Mouse (Mus musculus): ENCODE results near the gene Itih1.

- TF ChIP-seq CTCF (IDR thresholded peaks at IDR 0.05; ENCODE audit: low read depth) (no peak), EP300 (IDR thresholded peaks at IDR 0.05; ENCODE audit: low read depth) (no peak)
Measured at GRCm38 (mm10) chr14:30976222-30976621, 33.1 kb upstream of the Itih1 start.

Data from liver, postnatal 0 days (tissue).